Mouse (Mus musculus): ENCODE data around the gene Ric3.

DNA sequence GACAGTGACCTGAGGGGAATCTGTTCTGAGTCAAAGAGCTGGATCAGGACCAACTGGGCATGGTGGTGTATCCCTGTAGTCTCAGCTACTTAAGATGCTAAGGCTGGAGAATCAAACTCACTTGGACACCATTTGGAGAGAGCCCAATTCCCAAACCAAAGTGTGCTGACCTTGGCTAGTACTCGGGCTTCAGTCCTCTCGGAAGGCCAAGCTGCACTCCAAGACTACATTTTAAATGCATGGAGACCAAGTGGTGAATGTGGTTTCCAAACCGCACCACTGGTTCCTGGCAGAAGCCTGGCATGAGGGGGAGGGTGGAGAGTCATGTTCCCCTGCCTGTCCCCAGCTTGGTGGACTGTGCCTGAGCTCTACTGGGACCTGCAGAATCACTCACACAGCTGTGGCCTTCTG, 89.2 kb downstream of the Ric3 start:
- TF ChIP-seq CTCF (IDR thresholded peaks at IDR 0.05; ENCODE audit: borderline replicate concordance, insufficient read depth, low read depth, low read length), result no peak
- no peak for TF ChIP-seq POLR2A (IDR thresholded peaks at IDR 0.05; ENCODE audit: borderline replicate concordance, insufficient read depth, low read length)

Data from cerebellum, adult 2 months (tissue).